Mouse (Mus musculus) CH12.LX (cell line): ENCODE data around the gene Gnas.

ENCODE experiments used
- BHLHE40 ChIP-seq: IDR thresholded peaks from 2 replicates; pipeline ENCODE4 v1.6.1; 2011; ENCODE audit warnings: mild to moderate bottlenecking, low read depth, low read length, improper control_type of control experiment
- CHD1 ChIP-seq: IDR thresholded peaks from 2 replicates; pipeline ENCODE4 v1.6.1; 2012; ENCODE audit warnings: low read depth, low read length, improper control_type of control experiment, inconsistent platforms
- CTCF ChIP-seq, 2 experiments: IDR thresholded peaks in 1 of 2; conservative IDR thresholded peaks in 1 of 2; 2 replicates each; pipeline ENCODE4 v1.5.1; 2011 to 2012; ENCODE audit warnings: low read depth in 2 of 2, low read length in 2 of 2, improper control_type of control experiment in 1 of 2, inconsistent platforms in 1 of 2, mild to moderate bottlenecking in 1 of 2, moderate library complexity in 1 of 2
- E2F4 ChIP-seq: IDR thresholded peaks from 2 replicates; pipeline ENCODE4 v1.6.1; 2011; ENCODE audit warnings: low read depth, low read length, improper control_type of control experiment; ENCODE audit not compliant: insufficient replicate concordance
- EP300 ChIP-seq: IDR thresholded peaks from 2 replicates; pipeline ENCODE4 v1.6.1; 2011; ENCODE audit warnings: low read length, improper control_type of control experiment
- ETS1 ChIP-seq: conservative IDR thresholded peaks from 2 replicates; pipeline ENCODE4 v1.6.1; 2012; ENCODE audit warnings: low read depth, mild to moderate bottlenecking, inconsistent platforms, low read length, improper control_type of control experiment, moderate library complexity
- JUN ChIP-seq: IDR thresholded peaks from 2 replicates; pipeline ENCODE4 v1.6.1; 2011; ENCODE audit warnings: low read depth, mild to moderate bottlenecking, low read length, improper control_type of control experiment, moderate library complexity; ENCODE audit not compliant: insufficient read depth
- MAFK ChIP-seq: IDR thresholded peaks from 2 replicates; pipeline ENCODE4 v1.6.1; 2011; ENCODE audit warnings: low read length, improper control_type of control experiment; ENCODE audit not compliant: insufficient replicate concordance
- MEF2A ChIP-seq: IDR thresholded peaks from 2 replicates; pipeline ENCODE4 v1.6.1; 2014; ENCODE audit warnings: low read depth, mild to moderate bottlenecking, inconsistent platforms, low read length, improper control_type of control experiment, borderline replicate concordance
- MYC ChIP-seq: IDR thresholded peaks from 2 replicates; pipeline ENCODE4 v1.6.1; 2011; ENCODE audit warnings: low read depth, mild to moderate bottlenecking, improper control_type of control experiment, low read length
- NELFE ChIP-seq: IDR thresholded peaks from 2 replicates; pipeline ENCODE4 v1.6.1; 2011; ENCODE audit warnings: low read depth, low read length, improper control_type of control experiment
- POLR2A ChIP-seq: IDR thresholded peaks from 2 replicates; pipeline ENCODE4 v1.6.1; 2011; ENCODE audit warnings: low read depth, mild to moderate bottlenecking, improper control_type of control experiment, low read length
- RAD21 ChIP-seq: IDR thresholded peaks from 2 replicates; pipeline ENCODE4 v1.6.1; 2011; ENCODE audit warnings: low read depth, mild to moderate bottlenecking, low read length, improper control_type of control experiment, moderate library complexity

DNA sequence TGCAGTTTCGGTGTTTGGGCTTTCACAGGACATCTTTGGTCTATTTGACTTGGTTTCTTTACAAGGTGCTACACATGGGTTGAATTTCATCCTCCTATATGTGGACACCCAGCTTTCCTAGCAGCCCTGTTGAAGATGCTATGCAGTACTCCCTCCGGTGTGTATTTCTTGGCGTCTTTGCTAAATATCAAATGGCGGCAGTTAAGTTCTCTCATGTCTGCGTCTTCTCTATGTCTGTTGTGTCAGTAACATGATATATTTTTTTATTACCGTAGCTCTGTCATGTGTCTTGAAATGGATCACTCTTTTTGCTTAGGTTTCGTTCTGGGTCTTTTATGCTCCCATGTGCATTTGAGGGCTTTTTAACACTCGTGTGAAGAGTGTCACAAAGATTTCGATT is 96.9 kb downstream of the Gnas start:
- TF ChIP-seq BHLHE40 = no peak
- no peak for TF ChIP-seq JUN
- no peak for TF ChIP-seq ETS1
- TF ChIP-seq MAFK = no peak
- no peak for TF ChIP-seq CTCF (conservative IDR thresholded peaks at IDR 0.05 in 1 of 2, IDR thresholded peaks at IDR 0.05 in 1 of 2; ENCODE audit: low read depth in 2 of 2, low read length in 2 of 2)
- TF ChIP-seq MEF2A = no peak
- TF ChIP-seq EP300 = no peak
- no peak for TF ChIP-seq E2F4
- no peak for TF ChIP-seq CHD1
- no peak for TF ChIP-seq POLR2A
- no peak for TF ChIP-seq MYC
- TF ChIP-seq NELFE = no peak
- TF ChIP-seq RAD21 = no peak
